Mouse (Mus musculus) A20 (cell line): ENCODE measurements around the gene Fam178b.

Experiments used
- DNase-seq: peaks from one replicate; pipeline ENCODE4 v3.0.0-alpha.2; 2011; ENCODE audit warnings: low read depth, low spot score

The Fam178b gene

DNA sequence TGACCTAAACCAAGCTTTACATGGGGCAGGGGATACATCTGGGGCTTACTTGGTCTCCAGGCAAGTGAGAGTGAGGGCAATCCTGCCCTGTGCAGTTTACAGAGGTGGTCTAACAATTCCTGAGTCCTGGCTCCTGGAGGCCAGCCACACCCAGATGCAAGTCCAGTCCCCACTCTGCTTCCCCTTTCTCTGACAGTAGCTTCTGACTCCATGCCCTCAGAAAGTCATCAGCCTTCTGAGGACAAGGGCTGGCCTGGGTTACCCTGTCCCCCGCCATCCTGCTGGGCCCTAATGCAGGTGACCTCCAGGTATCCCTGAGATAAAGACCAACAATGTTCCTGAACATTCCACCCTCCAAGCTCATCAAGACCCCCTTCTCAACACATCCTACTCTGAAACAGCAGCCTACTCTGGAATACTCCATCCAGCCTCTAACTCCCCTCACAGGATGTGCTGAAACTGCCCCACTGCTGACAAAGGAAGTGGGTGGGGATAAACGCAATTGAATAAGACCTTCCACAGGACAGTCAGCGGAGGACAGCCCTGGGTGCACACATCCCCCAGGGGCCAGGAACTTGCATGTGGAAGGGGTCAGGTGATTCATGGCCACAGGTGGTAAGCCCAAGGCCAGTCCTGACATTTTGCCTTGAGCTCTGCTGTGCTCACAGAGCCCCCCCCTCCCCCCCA is 52.8 kb downstream of the Fam178b start:
- DNase-seq = no peak

DNA sequence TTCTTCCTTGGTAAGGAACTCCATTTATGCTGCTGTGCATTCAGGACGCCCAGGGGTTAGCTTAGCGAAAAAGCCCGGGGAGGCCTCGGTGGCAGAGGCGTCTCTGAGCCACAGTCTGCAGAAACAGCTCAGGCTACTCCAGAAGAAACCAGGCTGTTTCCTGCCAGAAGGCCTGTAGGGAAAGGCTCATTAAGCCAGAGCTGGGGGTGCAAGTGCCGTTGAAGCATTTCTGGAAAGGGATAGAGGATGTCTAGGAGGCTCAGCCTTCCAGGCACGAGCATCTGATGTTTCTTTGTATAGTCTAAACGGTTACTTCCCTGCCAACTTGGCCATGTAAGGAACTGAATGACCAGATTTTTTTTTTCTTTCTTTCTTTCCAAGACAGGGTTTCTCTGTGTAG is 54.4 kb downstream of the Fam178b start:
- no peak for DNase-seq

DNA sequence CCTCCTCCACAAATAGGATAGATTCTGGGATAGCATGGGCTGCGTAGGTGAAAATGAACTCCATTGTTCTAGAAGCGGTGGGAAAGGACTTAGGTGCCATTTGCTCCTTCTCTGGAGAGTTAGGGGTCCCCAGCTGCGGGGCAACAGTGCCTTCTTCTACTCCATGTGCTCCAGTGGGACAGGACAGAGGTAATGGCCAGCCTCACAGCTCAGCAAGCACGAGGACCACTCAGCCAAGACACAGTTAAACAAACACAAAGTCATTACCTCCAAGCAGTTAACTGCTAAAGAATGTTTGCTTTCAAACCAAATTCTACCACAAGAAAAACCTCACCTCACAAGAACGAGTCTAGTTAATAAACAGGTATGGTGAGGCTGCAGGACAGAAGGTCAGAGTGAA is 57.5 kb downstream of the Fam178b start:
- no peak for DNase-seq

DNA sequence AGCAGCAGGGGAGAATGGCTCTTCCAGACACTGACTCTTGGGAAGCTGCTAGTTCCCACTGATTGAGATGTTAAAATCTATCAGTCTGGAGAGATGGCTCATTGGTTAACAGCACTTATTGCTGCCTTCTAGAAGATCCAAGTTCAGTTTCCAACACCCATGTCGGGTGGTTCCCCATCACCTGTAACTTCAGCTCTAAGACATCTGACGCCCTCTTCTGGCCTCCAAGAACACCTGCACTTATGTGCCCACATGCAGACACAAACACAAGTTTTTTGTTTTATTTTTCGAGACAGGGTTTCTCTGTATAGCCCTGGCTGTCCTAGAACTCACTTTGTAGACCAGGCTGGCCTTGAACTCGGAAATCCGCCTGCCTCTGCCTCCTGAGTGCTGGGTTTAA is 67.0 kb downstream of the Fam178b start:
- peak; percentile 57 for DNase-seq

DNA sequence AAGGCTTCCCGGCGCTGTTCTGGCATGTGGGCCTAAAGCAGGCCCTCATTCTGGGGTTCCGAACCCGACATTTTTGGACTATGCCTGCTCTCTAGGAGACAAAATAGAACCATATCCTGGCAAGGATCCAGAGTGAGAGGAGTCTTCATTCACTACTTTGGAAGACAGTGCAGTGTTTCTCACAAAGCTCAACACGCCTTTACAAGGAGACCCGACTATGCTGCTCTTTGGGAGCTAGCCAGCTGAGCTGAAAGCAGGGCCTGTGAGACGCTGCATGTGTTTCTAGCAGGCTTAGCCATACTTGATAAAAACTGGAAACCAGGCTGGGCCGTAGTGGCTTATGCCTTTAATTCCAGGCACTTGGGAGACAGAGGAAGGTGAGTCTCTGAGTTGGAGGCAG is 67.8 kb downstream of the Fam178b start:
- DNase-seq = no peak

DNA sequence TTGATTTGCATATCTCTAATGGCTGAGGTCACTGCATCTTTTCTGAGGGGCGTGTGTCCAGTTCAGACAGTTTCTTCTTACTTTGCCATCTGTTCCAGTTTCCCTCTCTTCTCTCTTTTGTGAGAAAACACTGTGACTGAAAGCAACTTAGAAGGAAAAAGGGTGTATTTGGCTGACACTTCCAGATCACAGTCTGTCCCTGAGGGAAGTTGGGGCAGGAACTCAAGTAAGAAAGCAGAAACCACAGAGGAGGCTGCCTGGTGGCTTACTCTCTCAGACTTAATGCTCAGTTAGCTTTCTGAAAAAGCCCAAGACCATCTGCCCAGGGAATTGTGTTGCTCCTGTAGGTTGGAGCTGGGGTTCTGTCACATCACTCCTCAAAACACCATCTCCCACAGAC is 68.4 kb downstream of the Fam178b start:
- DNase-seq = peak; percentile 35

DNA sequence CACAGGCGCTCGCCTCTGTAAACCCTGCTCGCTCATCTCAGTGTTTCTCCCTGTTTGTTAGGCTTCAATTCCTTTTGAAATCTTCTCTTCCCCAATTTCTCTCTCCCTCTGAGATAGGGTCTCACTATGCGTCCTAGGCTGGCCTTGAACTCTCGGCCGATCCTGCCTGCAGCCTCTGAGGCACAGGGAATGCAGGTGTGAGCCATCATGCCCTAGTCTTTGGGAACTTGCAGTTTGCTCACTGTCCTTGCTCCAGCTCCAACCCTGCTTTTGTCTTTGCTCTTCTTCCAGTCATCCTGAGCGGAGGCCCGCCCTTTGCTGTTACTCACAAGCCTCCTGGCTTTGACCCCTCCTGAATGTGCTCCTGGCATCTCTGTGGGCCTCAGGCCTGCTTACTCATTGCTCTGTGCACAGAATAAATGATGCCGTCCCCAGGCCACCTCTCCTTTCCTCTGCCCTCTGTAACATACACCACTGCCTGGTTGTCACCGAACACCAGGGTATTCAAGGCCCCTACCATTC is 69.5 kb downstream of the Fam178b start:
- no peak for DNase-seq

DNA sequence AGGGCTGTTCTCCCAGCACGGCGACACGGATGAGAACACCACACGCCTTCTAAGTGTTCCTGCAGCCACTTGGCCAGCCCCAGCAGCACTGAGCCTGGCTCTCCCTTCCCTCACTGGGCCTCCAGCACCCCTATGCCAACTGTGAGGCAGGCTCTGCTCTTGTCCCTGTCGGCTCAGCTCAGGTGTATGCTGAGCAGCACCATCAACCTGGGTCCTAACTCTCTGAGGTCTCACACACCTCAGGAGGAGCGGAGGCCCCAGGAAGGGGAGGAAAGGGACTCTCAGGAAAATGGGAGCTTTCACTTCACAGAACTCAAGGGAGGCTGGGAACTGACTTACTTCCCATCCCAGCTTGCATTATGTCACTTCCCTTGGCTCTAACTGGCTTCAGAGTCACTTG is 70.6 kb downstream of the Fam178b start:
- no peak for DNase-seq

DNA sequence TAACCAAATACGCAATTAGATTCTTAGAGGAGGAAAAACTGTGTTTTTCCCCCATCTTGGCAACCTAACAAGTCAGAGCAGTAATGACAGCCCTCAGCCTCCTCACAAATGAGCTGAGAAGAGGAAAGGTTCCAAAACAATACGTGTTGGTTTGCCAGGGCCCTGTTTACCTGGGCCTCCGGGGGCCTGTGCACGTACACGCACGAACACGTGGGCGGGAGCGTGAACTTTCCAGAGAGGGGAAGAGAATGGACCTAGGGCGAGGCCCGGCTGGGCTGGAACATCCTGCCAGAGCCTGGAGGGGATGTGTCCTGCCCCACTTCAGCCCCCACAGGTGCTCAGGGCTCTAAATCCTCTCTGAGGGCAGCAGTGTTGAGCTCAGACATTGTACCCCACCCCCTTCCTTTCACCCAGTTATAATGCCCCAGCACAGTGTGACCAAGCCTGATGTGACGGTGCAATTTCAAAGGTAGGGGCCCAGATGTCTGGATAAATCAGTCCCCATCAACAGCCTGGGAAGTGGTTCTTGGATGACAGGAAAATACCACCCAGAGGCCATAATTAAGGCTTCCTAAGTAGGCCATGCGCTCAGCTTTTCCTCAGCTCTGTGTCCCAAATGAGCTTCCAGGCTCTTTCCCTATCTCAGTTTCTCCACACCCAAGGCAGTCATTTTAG is 71.4 kb downstream of the Fam178b start:
- no peak for DNase-seq

DNA sequence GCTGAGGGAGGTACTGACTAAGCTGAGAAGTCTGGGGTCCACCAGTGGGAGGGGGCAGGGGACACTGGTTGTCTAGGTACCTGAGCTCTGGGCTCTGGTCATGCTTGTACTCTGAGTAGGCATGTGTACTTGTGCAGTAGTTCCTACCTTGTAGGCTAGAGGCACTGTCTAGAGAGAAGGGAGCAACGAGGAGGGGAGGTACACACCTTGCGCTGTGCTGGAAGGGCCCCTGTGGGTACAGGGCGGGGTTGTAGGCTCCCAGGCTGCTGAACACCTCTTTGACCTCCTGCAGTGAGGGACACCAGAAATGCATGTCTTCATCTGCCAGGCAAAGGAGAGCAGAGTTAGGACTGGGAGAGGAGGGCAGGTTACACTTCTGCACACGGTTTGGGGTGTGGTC is 74.8 kb downstream of the Fam178b start:
- DNase-seq = no peak

DNA sequence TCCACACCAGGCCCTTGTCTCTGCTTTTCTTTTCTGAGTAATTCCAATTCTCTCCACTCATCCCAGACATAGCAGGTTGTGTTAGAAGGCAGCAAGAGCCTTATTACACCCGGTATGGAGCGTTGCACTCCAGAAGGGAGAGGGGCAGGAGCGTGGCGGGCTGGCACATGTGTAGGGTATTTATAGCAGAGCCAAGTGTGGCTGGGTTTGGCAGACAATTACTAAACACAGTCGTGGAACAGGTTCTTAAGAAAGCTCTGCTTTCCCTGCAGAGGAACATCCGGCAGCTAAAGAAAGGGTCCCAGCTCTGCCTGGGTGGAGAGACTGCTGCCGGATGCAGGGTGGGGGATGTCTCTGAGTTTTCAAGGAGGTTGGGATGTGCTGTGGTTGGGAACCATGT is 76.0 kb downstream of the Fam178b start:
- no peak for DNase-seq

DNA sequence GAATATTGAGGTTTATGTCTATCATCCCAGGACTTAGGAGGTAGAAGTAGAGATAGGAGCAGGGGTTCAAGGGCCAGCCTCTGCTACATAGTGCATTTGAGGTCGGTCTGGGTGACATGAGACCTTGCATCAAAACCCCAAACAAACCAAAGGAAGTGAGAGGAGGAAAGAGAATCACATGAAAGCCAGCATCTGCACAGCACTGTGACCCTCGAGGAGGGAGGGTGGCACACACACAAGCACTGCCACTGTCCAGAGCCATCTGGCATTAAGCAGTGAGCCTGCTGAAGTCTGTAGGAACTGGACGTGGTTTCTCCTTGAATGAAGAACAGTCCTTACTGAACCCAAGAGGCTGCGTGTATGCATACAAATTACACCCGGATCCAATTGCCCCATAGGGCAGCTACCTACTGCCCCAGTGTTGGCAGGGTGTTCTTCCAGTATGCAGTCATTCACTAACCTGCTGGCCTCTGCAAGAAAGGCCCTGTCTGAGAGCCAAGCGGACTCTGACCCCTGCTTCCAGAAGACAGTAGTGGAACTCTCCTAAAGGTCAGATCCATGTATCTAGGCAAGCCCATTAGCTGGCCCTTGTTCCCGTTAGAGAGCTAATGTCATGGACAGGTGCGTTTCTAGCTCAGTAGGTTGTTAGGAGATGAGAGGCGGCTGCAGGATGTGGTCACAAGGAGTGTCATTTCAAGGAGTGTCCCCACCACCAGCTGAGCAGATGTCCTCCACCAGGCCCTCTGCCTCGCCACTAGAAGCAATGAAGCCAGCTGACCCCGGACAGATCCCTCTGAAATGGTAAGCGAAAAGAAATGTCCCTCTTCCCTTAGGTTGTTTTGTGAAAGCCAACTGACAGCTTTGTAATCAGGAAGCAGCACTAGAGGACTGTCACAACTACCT is 78.5 kb downstream of the Fam178b start:
- DNase-seq = no peak

DNA sequence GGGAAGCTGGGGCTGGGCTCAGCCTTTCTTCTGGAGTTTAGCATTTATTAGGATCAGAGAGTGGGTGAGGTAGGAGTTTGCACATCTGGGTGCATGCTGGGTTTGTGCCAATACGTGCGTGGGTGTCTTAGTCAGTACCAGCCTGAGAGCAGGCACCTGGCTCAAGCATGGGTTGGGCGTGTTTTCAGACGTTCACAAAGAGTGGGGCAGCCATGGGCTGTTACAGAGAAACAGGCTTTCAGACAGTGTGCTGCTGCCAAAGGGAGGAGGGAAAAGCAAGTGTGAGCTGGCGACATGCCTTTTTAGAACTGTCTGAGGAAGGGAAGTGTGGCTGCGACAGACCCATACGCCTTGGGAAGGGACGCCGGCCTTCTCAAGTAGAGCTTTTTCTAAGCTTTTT is 79.6 kb downstream of the Fam178b start:
- DNase-seq = no peak

DNA sequence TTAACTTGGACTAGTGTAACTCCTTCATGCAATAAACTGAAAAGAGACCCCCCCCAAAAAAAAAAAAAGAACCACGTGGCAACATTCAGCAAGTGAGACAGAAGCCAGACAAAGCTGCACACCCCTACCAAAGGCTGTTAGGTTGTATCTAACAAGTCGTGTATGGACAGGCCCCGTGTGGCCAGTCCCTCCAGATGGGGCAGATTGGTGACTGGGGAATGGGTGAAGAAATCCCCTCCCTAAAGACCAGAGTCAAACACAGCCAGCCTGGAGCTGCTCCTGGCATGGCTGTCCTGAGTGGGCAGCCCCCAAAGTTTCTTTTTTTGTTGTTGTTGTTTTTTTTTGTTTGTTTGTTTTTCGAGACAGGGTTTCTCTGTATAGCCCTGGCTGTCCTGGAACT is 80.7 kb downstream of the Fam178b start:
- no peak for DNase-seq

DNA sequence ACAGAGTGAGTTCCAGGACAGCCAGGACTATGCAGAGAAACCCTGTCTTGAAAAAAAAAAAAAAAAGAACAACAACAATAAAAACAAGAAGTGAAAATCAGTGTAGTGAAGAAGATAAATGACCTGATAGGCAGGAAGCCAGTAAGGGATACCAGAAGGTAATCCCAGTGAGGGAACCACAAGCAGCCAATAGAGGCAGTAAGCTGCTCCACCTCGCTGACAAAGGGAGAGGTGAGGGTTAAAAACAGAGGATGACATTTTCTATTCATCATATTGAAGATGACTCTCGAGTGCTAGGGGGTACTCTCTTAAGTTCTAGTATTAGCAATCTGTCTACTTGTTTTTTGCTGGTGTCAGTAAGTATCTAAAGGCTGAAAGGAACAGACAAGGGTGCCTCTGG is 84.6 kb downstream of the Fam178b start:
- DNase-seq = peak; percentile 68

DNA sequence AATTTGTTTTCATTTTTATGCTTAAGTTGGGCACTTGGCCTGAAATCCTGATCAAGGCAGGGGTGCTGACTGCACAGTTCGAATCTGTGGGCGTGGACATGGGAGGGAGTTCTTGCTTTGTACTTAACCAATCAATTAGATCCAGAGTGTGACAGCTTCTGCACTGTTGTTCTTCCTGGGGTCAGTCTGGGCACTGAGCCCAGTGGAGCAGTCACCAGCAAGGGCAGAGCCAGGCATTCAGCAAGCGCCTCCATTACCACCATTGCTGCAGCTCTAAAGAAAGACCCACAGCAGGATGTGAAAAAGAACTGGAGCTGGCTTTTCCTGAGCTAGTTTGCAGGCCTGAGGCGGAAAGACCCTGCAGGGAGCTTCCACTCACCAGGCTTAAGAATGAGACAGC is 86.9 kb downstream of the Fam178b start:
- no peak for DNase-seq

DNA sequence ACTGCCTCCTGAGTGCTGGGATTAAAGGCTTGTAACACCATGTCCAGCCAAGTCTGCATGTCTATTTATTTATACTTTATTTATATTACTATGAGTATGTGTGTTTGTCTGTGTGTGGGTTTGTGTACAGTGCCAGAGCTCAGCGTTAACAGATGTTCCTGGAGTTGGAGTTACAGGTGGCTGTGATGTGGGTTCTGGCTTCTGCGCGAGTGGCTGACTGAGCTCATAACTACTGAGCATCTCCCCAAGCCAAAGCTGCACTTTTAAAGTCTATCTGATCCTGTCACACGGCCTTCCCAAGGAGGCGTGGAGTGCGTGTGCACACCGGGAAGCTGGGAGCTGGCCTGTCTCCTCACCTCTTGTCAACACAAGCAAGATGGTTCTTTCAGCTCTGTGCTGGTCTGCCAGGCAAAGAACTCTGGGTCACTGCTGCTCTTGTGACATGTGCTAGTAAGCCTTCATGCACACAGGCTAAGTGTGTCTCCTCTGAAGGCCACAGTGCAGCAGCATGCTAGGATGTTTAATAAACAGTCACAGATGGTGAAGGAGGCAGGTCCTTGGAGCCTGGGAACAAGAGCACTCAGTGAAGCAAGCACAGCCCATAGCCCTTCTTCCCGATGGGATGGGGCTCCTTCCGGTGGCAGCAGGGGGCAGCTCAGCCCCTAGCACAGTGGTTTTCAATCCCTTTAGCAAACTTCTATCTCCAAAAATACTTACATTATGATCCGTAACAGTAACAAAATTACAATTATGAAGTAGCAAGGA is 87.6 kb downstream of the Fam178b start:
- no peak for DNase-seq

DNA sequence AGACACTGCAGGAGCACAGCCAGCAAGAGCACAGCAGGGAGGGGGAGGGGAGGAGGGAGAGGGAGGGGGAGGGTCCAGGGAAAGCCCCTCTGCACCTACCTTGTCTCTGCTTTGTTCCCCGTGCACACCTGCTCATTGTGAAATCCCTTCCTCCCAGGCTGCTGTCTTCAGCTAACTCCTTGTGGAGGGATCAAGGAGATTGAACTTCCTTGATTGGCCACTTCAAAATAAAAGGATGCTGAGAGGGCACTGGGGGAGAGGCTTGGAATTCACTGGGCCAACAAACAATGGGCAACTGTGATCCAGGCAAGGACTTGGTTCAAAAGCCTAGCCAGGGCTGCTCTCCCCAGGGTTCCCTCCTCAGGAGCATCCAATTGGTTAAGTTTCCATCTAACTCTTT is 89.9 kb downstream of the Fam178b start:
- no peak for DNase-seq

DNA sequence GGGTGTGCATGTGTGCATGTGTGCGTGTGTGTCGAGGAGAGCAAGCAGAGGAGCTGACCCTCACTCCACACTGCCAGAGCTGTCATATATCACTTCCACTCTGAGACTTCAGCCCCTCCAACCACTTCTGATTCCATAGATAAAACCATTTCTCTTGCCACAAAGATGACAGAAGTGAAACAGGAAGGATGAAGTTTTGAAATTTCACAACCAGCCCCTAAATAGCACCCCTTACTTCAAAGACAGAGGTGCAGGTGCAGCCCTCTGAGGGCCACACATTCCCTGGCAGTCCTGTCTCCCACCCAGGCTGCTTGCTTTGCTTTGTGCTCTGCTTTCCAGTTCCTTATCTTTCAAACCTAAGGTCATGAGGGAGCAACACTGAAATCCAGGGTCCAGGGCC is 91.6 kb downstream of the Fam178b start:
- peak; percentile 89 for DNase-seq

DNA sequence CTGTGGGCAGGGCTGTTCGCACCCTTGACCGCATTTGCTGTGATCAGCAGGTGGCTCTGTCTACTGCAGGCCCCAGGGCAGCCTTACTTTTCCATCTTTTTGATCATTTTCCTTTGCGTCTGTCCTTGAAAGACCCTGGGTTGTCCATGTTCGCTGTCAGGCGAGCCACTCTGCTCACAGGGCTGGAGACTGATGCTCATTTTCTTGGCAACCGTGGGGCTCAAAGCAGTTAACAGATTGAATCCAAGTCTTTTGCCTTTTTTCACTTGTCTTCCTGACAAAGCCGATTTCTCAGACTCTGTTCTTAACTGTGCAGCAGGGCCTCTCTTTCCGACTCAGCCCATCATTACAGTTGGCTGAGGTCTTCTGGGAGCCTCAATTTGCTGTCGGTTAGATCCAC is 92.3 kb downstream of the Fam178b start:
- no peak for DNase-seq

DNA sequence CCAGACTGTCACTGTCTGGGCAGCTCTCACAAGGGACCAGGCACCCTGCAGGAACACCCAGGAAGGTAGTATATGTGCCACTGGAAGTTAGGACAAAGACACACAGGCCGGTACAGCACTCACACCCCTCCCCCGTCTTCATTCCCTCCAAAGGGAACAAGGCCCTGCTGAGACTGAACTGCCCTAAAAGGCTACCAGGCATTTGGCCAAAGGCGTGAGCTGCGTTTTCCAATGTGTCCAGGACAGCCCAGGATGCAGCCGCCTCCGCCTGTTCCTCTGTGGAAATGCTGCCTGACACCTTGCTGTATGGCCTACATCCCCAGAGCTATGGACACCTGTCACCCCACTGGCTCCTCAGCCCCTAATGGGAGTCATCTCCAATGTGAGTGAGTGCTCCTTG is 93.5 kb downstream of the Fam178b start:
- DNase-seq = no peak
